Mouse (Mus musculus): Measurements from ENCODE around the gene Aspm.
"Not testable (repeated sequence)": the region's sequence is repeated elsewhere in the genome, so short reads cannot be mapped to it uniquely, and the experiment has no call there.

Aspm gene

GRCm38 (mm10) chr1:139454340-139455225 is at the start of gene Aspm:
Gene Aspm (plus strand): TSS chr1:139454772.
- DNase-seq, result peak; percentile 91

GRCm38 (mm10) chr1:139405766-139406165 is 48.8 kb upstream of the Aspm start:
- no peak for DNase-seq

GRCm38 (mm10) chr1:139407701-139408100 is 46.9 kb upstream of the Aspm start:
- no peak for DNase-seq

- DNase-seq, result not testable (repeated sequence)
Measured at GRCm38 (mm10) chr1:139412365-139412764, 42.2 kb upstream of the Aspm start.

- DNase-seq, result no peak
Measured at GRCm38 (mm10) chr1:139413465-139413864, 41.1 kb upstream of the Aspm start.

- no peak for DNase-seq
Measured at GRCm38 (mm10) chr1:139421521-139421874, 33.1 kb upstream of the Aspm start.

GRCm38 (mm10) chr1:139421875-139422791 is 32.4 kb upstream of the Aspm start, which contains the start of gene Zbtb41:
Gene Zbtb41 (plus strand): TSS chr1:139422288.
- DNase-seq, result peak; percentile 91

GRCm38 (mm10) chr1:139422941-139423340 is 31.6 kb upstream of the Aspm start:
- no peak for DNase-seq

GRCm38 (mm10) chr1:139423931-139424330 is 30.6 kb upstream of the Aspm start:
- DNase-seq, result no peak

- no peak for DNase-seq
Measured at GRCm38 (mm10) chr1:139425006-139425405, 29.6 kb upstream of the Aspm start.

- no peak for DNase-seq
Measured at GRCm38 (mm10) chr1:139438373-139438772, 16.2 kb upstream of the Aspm start.

GRCm38 (mm10) chr1:139443103-139443502 is 11.5 kb upstream of the Aspm start:
- not testable (repeated sequence) for DNase-seq

- DNase-seq, result no peak
Measured at GRCm38 (mm10) chr1:139455226-139455869, 776 bp downstream of the Aspm start.

GRCm38 (mm10) chr1:139460807-139461206 is 6.2 kb downstream of the Aspm start:
- DNase-seq, result no peak

- DNase-seq, result no peak
Measured at GRCm38 (mm10) chr1:139465936-139466335, 11.4 kb downstream of the Aspm start.

- no peak for DNase-seq
Measured at GRCm38 (mm10) chr1:139478898-139479297, 24.3 kb downstream of the Aspm start.

- DNase-seq, result peak; percentile 20
Measured at GRCm38 (mm10) chr1:139480246-139480645, 25.7 kb downstream of the Aspm start.

- peak; percentile 19 for DNase-seq
Measured at GRCm38 (mm10) chr1:139481146-139481545, 26.6 kb downstream of the Aspm start.

GRCm38 (mm10) chr1:139494630-139495029 is 40.1 kb downstream of the Aspm start:
- no peak for DNase-seq

GRCm38 (mm10) chr1:139495408-139495807 is 40.8 kb downstream of the Aspm start:
- no peak for DNase-seq

GRCm38 (mm10) chr1:139496212-139496611 is 41.6 kb downstream of the Aspm start:
- no peak for DNase-seq

- no peak for DNase-seq
Measured at GRCm38 (mm10) chr1:139499751-139500150, 45.2 kb downstream of the Aspm start.

- DNase-seq, result no peak
Measured at GRCm38 (mm10) chr1:139501258-139501752, 46.7 kb downstream of the Aspm start, which contains the start of gene F13b. Gene F13b (plus strand): TSS chr1:139501702.

Measured in right cerebral cortex, adult 18-20 months (tissue).